Mouse (Mus musculus): ENCODE results near the gene Akap3. TPM values are rescaled to one million over a fixed set of nuclear protein-coding genes. Genes with fewer than 3 reads are reported as not detected.

The Akap3 gene
- polyA plus RNA-seq (2012; fragmentation: generic; extraction: Trizol) = 0.02 TPM

DNA sequence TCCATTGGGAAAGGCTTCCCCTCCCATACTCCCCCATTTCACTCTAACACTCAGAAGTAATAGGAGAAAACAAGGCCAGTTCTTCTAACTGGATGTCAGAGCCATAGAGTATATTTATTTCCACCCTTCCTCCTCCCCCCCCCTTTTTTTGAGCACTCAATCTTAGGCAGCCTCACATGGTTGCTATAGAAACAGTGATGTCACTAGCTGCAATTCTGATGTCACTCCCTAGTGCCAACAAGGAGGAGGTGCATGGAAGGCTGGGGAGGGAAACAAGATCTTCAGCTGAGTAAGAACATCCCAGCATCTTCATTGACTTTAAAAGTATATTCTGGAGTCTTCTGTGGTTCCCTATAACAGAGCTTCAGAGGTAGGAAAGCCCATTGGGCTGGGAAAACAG, at the start of gene Akap3:
TSS of gene Akap3 (plus strand) at position 218 of the 400 bp plus-strand sequence.
- no peak within 1 kb of the TSS for H3K4me2 ChIP-seq (ENCODE audit: low read depth)
- H3K27me3 ChIP-seq (ENCODE audit: control insufficient read depth, insufficient read depth, insufficient read length) = peaks cover 12% of the 10 kb centered on the region
- no peaks in the 10 kb centered on the region for H3K36me3 ChIP-seq (ENCODE audit: control insufficient read depth, insufficient read depth)
- TF ChIP-seq MYOG (IDR thresholded peaks at IDR 0.05; ENCODE audit: control insufficient read depth in 1 of 3, insufficient read depth in 1 of 3, insufficient read length in 2 of 3, low read depth in 2 of 3) (no peak), TCF3 (IDR thresholded peaks at IDR 0.05; ENCODE audit: insufficient read length, low read depth) (no peak), POLR2A (IDR thresholded peaks at IDR 0.05; ENCODE audit: insufficient read length, low read depth) (no peak), MYOD1 (IDR thresholded peaks at IDR 0.05; ENCODE audit: control insufficient read depth in 1 of 3, insufficient read length in 2 of 3, low read depth in 2 of 3) (no peak), REST (IDR thresholded peaks at IDR 0.05; ENCODE audit: insufficient read depth, insufficient read length) (no peak), CEBPB (IDR thresholded peaks at IDR 0.05; ENCODE audit: insufficient read depth, poor library complexity, severe bottlenecking) (no peak), SRF (IDR thresholded peaks at IDR 0.05; ENCODE audit: control insufficient read depth, insufficient read length, low read depth) (no peak)
- peaks cover 7% of the 10 kb centered on the region for H3K79me2 ChIP-seq (ENCODE audit: control insufficient read depth, insufficient read depth)
- H3K4me3 ChIP-seq = no peak within 1 kb of the TSS
- no peak within 1 kb of the TSS for H3ac ChIP-seq (ENCODE audit: control insufficient read depth, insufficient read length)

DNA sequence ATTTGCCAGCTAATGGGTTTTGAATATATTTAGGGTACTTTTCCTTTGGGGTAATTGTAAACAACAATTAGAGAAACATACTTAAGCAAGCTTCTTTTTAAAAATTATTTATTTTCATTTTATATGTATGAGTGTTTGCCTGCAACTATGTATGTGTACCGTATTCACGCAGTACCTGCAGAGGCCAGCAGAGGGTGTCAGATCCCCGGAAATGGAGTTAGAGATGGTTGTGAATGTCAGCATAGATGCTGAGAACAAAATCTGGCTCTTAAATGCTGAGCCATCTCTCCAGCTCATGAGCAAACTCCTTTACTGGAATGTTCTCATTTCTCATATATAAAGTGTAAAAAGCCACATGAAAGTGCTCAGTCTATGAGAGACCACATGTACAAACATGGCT, 46.1 kb upstream of the Akap3 start:
- Histone ChIP-seq H3K4me2 (ENCODE audit: low read depth) (no peak overlapping the region), H3K27me3 (ENCODE audit: control insufficient read depth, insufficient read depth, insufficient read length) (peaks cover 6% of the 10 kb centered on the region), H3K4me3 (no peak overlapping the region), H3ac (ENCODE audit: control insufficient read depth, insufficient read length) (no peak overlapping the region), H3K79me2 (ENCODE audit: control insufficient read depth, insufficient read depth) (no peaks in the 10 kb centered on the region), H3K36me3 (ENCODE audit: control insufficient read depth, insufficient read depth) (no peaks in the 10 kb centered on the region)
- TF ChIP-seq TCF3 (IDR thresholded peaks at IDR 0.05; ENCODE audit: insufficient read length, low read depth) (no peak), POLR2A (IDR thresholded peaks at IDR 0.05; ENCODE audit: insufficient read length, low read depth) (no peak), MAX (IDR thresholded peaks at IDR 0.05; ENCODE audit: low read depth) (no peak), USF1 (IDR thresholded peaks at IDR 0.05; ENCODE audit: low read depth) (no peak), MYOG (IDR thresholded peaks at IDR 0.05; ENCODE audit: control insufficient read depth in 1 of 3, insufficient read depth in 1 of 3, insufficient read length in 2 of 3, low read depth in 2 of 3) (no peak)

DNA sequence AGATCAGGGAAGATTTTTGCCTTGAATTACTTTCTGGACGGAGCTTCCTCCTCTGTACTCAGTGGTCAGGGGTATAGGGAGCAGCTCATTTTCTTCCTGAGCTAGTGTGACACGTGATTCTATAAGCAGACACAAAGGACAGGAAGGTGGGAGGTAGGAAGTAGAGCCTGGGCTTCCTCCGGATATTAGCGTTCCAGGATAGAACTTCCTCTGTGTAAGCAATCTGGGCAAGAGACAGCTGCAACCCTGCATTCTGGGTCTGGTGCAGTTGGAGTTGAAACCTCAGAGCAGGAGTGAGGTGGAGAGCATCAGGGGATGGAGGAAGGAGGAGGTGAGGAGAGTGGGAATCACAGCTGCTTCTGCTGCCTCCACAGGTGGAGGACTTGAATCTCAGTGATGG, 44.8 kb upstream of the Akap3 start:
- no peak for TF ChIP-seq POLR2AphosphoS2 (IDR thresholded peaks at IDR 0.05; ENCODE audit: insufficient read length, low read depth)
- TF ChIP-seq MAX (IDR thresholded peaks at IDR 0.05; ENCODE audit: low read depth) = no peak
- no peak for TF ChIP-seq POLR2A (IDR thresholded peaks at IDR 0.05; ENCODE audit: insufficient read length, low read depth)
- TF ChIP-seq TCF3 (IDR thresholded peaks at IDR 0.05; ENCODE audit: insufficient read length, low read depth) = no peak
- TF ChIP-seq USF1 (IDR thresholded peaks at IDR 0.05; ENCODE audit: low read depth) = no peak
- TF ChIP-seq CEBPB (IDR thresholded peaks at IDR 0.05; ENCODE audit: insufficient read depth, poor library complexity, severe bottlenecking) = no peak
- TF ChIP-seq MYOD1 (IDR thresholded peaks at IDR 0.05; ENCODE audit: control insufficient read depth in 1 of 3, insufficient read length in 2 of 3, low read depth in 2 of 3) = no peak
- peaks cover 6% of the 10 kb centered on the region for H3K27me3 ChIP-seq (ENCODE audit: control insufficient read depth, insufficient read depth, insufficient read length)
- H3K4me2 ChIP-seq (ENCODE audit: low read depth) = no peak overlapping the region
- no peaks in the 10 kb centered on the region for H3K79me2 ChIP-seq (ENCODE audit: control insufficient read depth, insufficient read depth)
- no peak overlapping the region for H3K4me3 ChIP-seq
- H3ac ChIP-seq (ENCODE audit: control insufficient read depth, insufficient read length) = no peak overlapping the region
- no peaks in the 10 kb centered on the region for H3K36me3 ChIP-seq (ENCODE audit: control insufficient read depth, insufficient read depth)

DNA sequence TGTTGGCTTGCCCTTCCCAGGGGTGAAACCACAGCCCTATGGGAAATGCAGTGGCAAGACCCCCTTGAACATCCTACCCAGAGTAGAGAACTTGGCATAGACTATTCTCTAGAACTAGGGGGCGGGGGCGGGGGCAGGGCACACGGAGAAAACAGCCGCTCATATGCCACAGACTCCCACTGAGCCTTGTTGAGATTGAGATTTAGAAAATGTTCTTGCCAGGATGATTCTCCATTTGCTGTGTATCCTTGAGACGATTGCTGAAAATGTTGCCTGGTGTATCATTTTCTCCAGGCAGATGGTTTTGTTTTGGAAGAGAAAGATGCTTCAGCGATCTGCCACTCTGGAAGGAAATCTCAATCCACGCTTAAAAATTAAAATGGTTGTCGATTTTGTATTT, 44.3 kb upstream of the Akap3 start:
- no peaks in the 10 kb centered on the region for H3K79me2 ChIP-seq (ENCODE audit: control insufficient read depth, insufficient read depth)
- peaks cover 6% of the 10 kb centered on the region for H3K27me3 ChIP-seq (ENCODE audit: control insufficient read depth, insufficient read depth, insufficient read length)
- TF ChIP-seq USF1 (IDR thresholded peaks at IDR 0.05; ENCODE audit: low read depth) = no peak
- no peak for TF ChIP-seq REST (IDR thresholded peaks at IDR 0.05; ENCODE audit: insufficient read depth, insufficient read length)
- TF ChIP-seq CEBPB (IDR thresholded peaks at IDR 0.05; ENCODE audit: insufficient read depth, poor library complexity, severe bottlenecking) = no peak
- no peak for TF ChIP-seq TCF12 (IDR thresholded peaks at IDR 0.05; ENCODE audit: insufficient read depth, poor library complexity, severe bottlenecking)
- no peak for TF ChIP-seq MYOD1 (IDR thresholded peaks at IDR 0.05; ENCODE audit: control insufficient read depth in 1 of 3, insufficient read length in 2 of 3, low read depth in 2 of 3)
- no peak for TF ChIP-seq POLR2AphosphoS2 (IDR thresholded peaks at IDR 0.05; ENCODE audit: insufficient read length, low read depth)
- H3K4me2 ChIP-seq (ENCODE audit: low read depth) = no peak overlapping the region
- no peak overlapping the region for H3ac ChIP-seq (ENCODE audit: control insufficient read depth, insufficient read length)
- no peak overlapping the region for H3K4me3 ChIP-seq
- H3K36me3 ChIP-seq (ENCODE audit: control insufficient read depth, insufficient read depth) = no peaks in the 10 kb centered on the region

DNA sequence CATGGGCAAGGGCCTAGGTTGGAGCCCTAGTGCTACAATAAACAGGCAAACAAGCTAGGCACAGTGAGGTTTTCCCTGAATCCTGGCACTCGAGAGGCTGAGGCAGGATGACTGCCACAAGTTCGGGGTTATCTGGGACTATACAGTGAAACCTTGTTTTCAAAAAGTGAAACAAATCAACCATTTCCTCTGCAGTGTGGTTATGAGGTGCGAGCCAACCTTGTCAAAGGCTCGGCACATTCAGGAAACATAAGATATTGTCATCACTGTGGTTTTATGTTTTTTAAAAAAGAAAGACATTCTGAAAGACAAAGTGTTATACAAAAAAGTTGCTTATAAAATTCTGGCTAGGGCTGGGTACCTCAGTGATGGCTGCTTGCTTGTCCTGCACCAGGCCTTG, 41.4 kb upstream of the Akap3 start:
- Histone ChIP-seq H3K79me2 (ENCODE audit: control insufficient read depth, insufficient read depth) (no peaks in the 10 kb centered on the region), H3K4me3 (no peak overlapping the region), H3ac (ENCODE audit: control insufficient read depth, insufficient read length) (no peak overlapping the region), H3K27me3 (ENCODE audit: control insufficient read depth, insufficient read depth, insufficient read length) (peaks cover 6% of the 10 kb centered on the region), H3K36me3 (ENCODE audit: control insufficient read depth, insufficient read depth) (no peaks in the 10 kb centered on the region), H3K4me2 (ENCODE audit: low read depth) (no peak overlapping the region)
- no peak for TF ChIP-seq E2F4 (IDR thresholded peaks at IDR 0.05; ENCODE audit: insufficient read depth)
- TF ChIP-seq CEBPB (IDR thresholded peaks at IDR 0.05; ENCODE audit: insufficient read depth, poor library complexity, severe bottlenecking) = no peak
- TF ChIP-seq MYOD1 (IDR thresholded peaks at IDR 0.05; ENCODE audit: control insufficient read depth in 1 of 3, insufficient read length in 2 of 3, low read depth in 2 of 3) = no peak
- TF ChIP-seq MAX (IDR thresholded peaks at IDR 0.05; ENCODE audit: low read depth) = no peak
- no peak for TF ChIP-seq POLR2A (IDR thresholded peaks at IDR 0.05; ENCODE audit: insufficient read length, low read depth)
- no peak for TF ChIP-seq SRF (IDR thresholded peaks at IDR 0.05; ENCODE audit: control insufficient read depth, insufficient read length, low read depth)

All from myocyte (in vitro differentiated cells).